Mouse (Mus musculus) midbrain, embryonic 13.5 days (tissue): ENCODE measurements around the gene Pkp4. TPM values are rescaled to one million over a fixed set of nuclear protein-coding genes. Genes with fewer than 3 reads are reported as not detected.

Experiments
- ATAC-seq: fragments of 200-750 bp; cut with Nextera tagmentation; 2 replicates; pipeline ENCODE4 v1.8.0; 2017; ENCODE audit warnings: mild to moderate bottlenecking, moderate TSS enrichment, moderate library complexity
- H3K27ac ChIP-seq: fragments of 300-500 bp; sonication (generic); 2 replicates; pipeline ENCODE4 v1.5.1; 2015; ENCODE audit warnings: inconsistent platforms, mild to moderate bottlenecking, moderate library complexity
- H3K27me3 ChIP-seq: fragments of 300-500 bp; sonication (generic); 2 replicates; pipeline ENCODE4 v1.6.1; 2015; ENCODE audit warnings: mild to moderate bottlenecking, inconsistent platforms
- H3K36me3 ChIP-seq: fragments of 300-500 bp; sonication (generic); 2 replicates; pipeline ENCODE4 v1.6.1; 2015; ENCODE audit warnings: mild to moderate bottlenecking, inconsistent platforms
- H3K4me1 ChIP-seq: fragments of 300-500 bp; sonication (generic); replicated peaks from 2 replicates; pipeline ENCODE4 v1.6.1; 2015; ENCODE audit warnings: inconsistent platforms
- H3K4me2 ChIP-seq: fragments of 300-500 bp; sonication (generic); replicated peaks from 2 replicates; pipeline ENCODE4 v1.6.1; 2015; ENCODE audit warnings: moderate library complexity, mild to moderate bottlenecking, inconsistent platforms
- H3K4me3 ChIP-seq: fragments of 300-500 bp; sonication (generic); replicated peaks from 2 replicates; pipeline ENCODE4 v1.5.1; 2015; ENCODE audit warnings: mild to moderate bottlenecking, inconsistent platforms
- H3K9ac ChIP-seq: fragments of 300-500 bp; sonication (generic); replicated peaks from 2 replicates; pipeline ENCODE4 v1.6.1; 2015; ENCODE audit warnings: mild to moderate bottlenecking, inconsistent platforms
- H3K9me3 ChIP-seq: fragments of 300-500 bp; sonication (generic); 2 replicates; pipeline ENCODE4 v1.6.1; 2016; ENCODE audit warnings: mild to moderate bottlenecking, inconsistent platforms
- WGBS: fragments of 180-500 bp; shearing (Covaris S2); methylation state at CpG from one replicate; pipeline ENCODE4 v1.1.7; 2015; 5-methylcytosine and 5-hydroxymethylcytosine counted together
- polyA plus RNA-seq: library from polyadenylated mRNA; unstranded; fragments of >200 nt; fragmentation: Nextera tagmentation; extraction: Ambion mirVana; gene quantifications from 2 replicates; pipeline ENCODE4 v1.2.1, GENCODE M21; 2015

Pkp4 gene
- polyA plus RNA-seq, 1 experiment from 2014 or later: 17.4 TPM

DNA sequence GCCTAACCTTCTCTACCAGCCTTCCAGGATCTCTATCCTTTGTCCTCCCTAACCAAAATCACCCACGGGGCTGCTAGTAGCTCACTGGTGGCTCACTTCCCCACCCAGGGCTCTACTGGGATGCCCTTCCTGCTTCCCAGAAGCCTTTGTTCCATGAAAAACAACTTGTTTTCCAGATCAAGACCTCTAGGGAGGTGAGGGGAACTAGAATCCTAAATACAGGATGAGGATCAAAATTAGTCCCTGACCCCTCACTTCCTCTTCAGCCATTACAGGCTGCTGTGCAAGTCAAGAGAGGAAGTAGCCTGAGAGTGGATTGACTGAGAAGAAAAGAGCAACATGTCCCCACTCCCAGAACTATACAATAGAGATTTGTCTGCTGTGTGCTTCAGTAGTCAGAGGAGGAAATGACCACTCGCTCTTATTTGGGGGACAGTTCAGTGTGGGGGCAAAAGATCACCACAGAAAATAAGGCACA lies 240.3 kb downstream of the Pkp4 start:
- Histone ChIP-seq H3K27me3 (no peaks in the 10 kb centered on the region), H3K9ac (no peak overlapping the region), H3K4me1 (no peaks in the 10 kb centered on the region), H3K4me3 (no peak overlapping the region), H3K36me3 (no peaks in the 10 kb centered on the region), H3K27ac (no peak overlapping the region), H3K4me2 (no peak overlapping the region), H3K9me3 (no peaks in the 10 kb centered on the region)
- 69% methylated on average over 2 of the region's 2 CpGs for WGBS
- no peak for ATAC-seq

DNA sequence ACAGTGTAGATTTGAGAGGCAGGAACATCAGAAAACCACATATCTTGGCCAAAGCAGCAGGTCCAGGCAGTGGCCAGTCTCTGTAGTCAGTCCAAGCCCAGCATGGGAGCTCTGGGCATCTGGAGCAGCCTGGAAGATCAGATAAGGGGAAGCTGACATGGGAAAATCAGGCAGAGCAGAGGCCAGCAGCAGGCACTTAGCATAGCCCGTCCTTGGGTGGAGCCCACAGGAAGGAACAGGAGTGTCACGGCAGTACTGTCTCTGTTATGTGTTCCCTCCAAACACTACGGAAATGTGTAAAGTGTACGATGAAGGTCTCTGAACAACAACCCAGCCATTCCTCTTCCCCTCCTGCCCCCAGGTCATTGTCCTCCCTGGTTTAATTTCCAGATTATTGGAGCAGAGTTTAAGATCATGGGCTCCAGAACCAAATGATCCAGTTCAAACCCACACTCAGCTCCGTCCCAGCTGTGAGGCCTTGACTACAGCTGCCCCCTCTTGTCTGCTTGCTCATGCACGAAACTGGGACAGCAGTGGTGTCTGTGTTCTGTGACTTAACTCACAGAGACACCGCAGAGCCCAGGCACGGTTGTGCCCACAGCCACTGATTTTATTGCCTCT lies 241.3 kb downstream of the Pkp4 start:
- ATAC-seq: no peak
- no peak overlapping the region for H3K27ac ChIP-seq
- 76% methylated on average over 8 of the region's 8 CpGs for WGBS

DNA sequence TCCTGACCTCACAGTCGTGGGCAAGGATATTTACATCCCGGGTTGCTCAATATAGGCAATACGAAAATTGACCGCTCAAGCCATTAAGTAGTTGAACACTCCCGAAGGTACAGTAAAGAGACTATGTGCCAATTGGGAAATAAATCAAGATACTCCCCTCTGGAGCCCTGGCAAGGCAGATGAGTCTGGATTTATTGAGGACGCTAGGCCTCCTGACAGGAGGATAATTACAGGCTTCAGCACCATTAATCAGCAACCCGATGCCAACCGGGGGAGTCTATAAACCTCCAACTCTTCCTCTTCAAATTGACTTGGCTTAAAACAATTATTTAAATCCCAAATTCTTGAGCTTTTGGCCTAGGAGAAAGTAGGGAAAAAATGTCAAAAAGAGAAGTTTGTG lies 243.4 kb downstream of the Pkp4 start:
- no peak for ATAC-seq
- H3K27me3 ChIP-seq: no peaks in the 10 kb centered on the region
- H3K4me3 ChIP-seq: no peak overlapping the region
- no peak overlapping the region for H3K27ac ChIP-seq
- H3K36me3 ChIP-seq: no peaks in the 10 kb centered on the region
- WGBS: 89% methylated on average over 8 of the region's 8 CpGs
- H3K4me1 ChIP-seq: no peaks in the 10 kb centered on the region
- no peak overlapping the region for H3K4me2 ChIP-seq
- no peak overlapping the region for H3K9ac ChIP-seq
- H3K9me3 ChIP-seq: no peaks in the 10 kb centered on the region

More for the DNA sequence above, 241.3 kb downstream of the Pkp4 start:
- H3K4me3 ChIP-seq: no peak overlapping the region
- H3K4me1 ChIP-seq: no peaks in the 10 kb centered on the region
- no peaks in the 10 kb centered on the region for H3K36me3 ChIP-seq
- no peaks in the 10 kb centered on the region for H3K27me3 ChIP-seq
- H3K9me3 ChIP-seq: no peaks in the 10 kb centered on the region
- H3K9ac ChIP-seq: no peak overlapping the region
- H3K4me2 ChIP-seq: no peak overlapping the region

Other genes with a start within 250 kb of the Pkp4 start
- 3.3 and 3.9 TPM in 2 replicates for gene Ccdc148, start 167 bp upstream of the Pkp4 start, polyA plus RNA-seq